Mouse (Mus musculus): ENCODE measurements around the gene Agap2. TPM values are rescaled to one million over a fixed set of nuclear protein-coding genes. Genes with fewer than 3 reads are reported as not detected.

Gene Agap2
- polyA plus RNA-seq, 1 experiment from 2014 or later: 0.05 TPM

GRCm38 (mm10) chr10:127042468-127043115 is 32.5 kb upstream of the Agap2 start:
- peak; percentile 5; the same call in 1 of the 2 replicates for ATAC-seq
- peaks cover 7% of the 10 kb centered on the region; the same call in 1 of the 2 replicates for H3K4me1 ChIP-seq (ENCODE audit: control insufficient read depth, insufficient read depth, low read length)
- 0 out of 2 replicates have a peak, but pooled peaks cover 3% of the 10 kb centered on the region for H3K36me3 ChIP-seq (ENCODE audit: control insufficient read depth, insufficient read depth, low read length)
- H3K9ac ChIP-seq (ENCODE audit: low read depth, low read length): peak overlapping the region; percentile 80
- H3K4me3 ChIP-seq (ENCODE audit: low read length): peak overlapping the region; percentile 96
- H3K4me2 ChIP-seq (ENCODE audit: low read depth, low read length): peak overlapping the region; percentile 97
- no peak overlapping the region for H3K27ac ChIP-seq (ENCODE audit: low read length)
- peaks cover 3% of the 10 kb centered on the region for H3K27me3 ChIP-seq (replicated peaks; ENCODE audit: control insufficient read depth, insufficient read depth, low read length)
- WGBS: 16% methylated on average over 5 of the region's 5 CpGs
- no peaks in the 10 kb centered on the region for H3K9me3 ChIP-seq (ENCODE audit: control insufficient read depth, low read length)

DNA sequence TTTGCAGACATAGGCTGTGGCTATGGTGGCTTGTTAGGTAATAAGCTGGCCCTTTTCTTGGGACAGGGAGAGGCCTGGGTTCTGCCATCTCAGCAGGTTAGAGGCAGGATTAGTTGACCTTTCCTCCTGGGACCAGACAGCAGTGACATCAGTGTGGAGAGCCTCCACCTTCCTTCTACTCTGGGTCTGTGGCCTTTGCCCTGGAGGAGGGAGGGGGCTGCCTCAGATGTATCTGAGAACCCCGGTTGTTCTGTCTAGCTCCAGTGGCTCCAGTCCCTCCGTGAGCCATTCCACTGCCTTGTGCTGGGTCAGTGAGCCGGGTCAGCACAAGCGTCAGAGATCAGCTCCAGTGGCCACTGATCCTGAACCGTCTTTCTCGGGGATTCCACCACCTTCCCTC is 31.9 kb upstream of the Agap2 start:
- H3K4me2 ChIP-seq (ENCODE audit: low read depth, low read length): no peak overlapping the region
- H3K27ac ChIP-seq (ENCODE audit: low read length): no peak overlapping the region
- no peak overlapping the region for H3K4me3 ChIP-seq (ENCODE audit: low read length)
- H3K9me3 ChIP-seq (ENCODE audit: control insufficient read depth, low read length): no peaks in the 10 kb centered on the region
- 92% methylated on average over 6 of the region's 6 CpGs for WGBS
- H3K4me1 ChIP-seq (ENCODE audit: control insufficient read depth, insufficient read depth, low read length): peaks cover 7% of the 10 kb centered on the region; the same call in 1 of the 2 replicates
- no peak overlapping the region for H3K9ac ChIP-seq (ENCODE audit: low read depth, low read length)
- 0 out of 2 replicates have a peak, but pooled peaks cover 3% of the 10 kb centered on the region for H3K36me3 ChIP-seq (ENCODE audit: control insufficient read depth, insufficient read depth, low read length)
- ATAC-seq: no peak
- H3K27me3 ChIP-seq (replicated peaks; ENCODE audit: control insufficient read depth, insufficient read depth, low read length): peaks cover 9% of the 10 kb centered on the region

DNA sequence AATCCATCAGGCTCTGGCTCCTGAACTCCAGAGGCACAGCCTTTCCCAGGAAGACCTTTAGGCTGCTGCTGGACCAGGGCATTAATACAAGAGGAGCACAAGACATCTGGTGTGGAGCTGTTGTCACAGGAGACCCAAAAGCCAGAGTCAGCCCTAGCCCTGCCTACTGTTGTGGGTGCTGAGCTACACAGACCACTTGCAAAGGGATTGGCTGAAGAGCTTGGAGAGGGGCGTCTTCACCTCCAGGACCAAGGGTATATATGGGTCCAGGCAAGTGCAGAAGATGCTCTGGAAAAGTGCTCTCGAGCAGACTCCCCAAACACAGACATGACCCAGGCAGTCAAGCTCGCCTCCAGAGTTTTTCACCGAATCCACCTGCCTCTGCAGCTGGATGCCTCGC is 27.1 kb upstream of the Agap2 start, which contains the start of gene Cyp27b1:
Gene Cyp27b1, plus strand, starts transcription at position 297 of the 400 bp plus-strand sequence.
- Histone ChIP-seq H3K4me3 (ENCODE audit: low read length) (peak within 1 kb of the TSS; percentile 31), H3K36me3 (ENCODE audit: control insufficient read depth, insufficient read depth, low read length) (0 out of 2 replicates have a peak, but pooled peaks cover 3% of the 10 kb centered on the region), H3K27me3 (replicated peaks; ENCODE audit: control insufficient read depth, insufficient read depth, low read length) (peaks cover 42% of the 10 kb centered on the region), H3K9me3 (ENCODE audit: control insufficient read depth, low read length) (no peaks in the 10 kb centered on the region), H3K9ac (ENCODE audit: low read depth, low read length) (no peak within 1 kb of the TSS; the same call in 1 of the 2 replicates), H3K4me1 (ENCODE audit: control insufficient read depth, insufficient read depth, low read length) (peaks cover under 1% of the 10 kb centered on the region; the same call in 1 of the 2 replicates), H3K4me2 (ENCODE audit: low read depth, low read length) (peak within 1 kb of the TSS; percentile 41), H3K27ac (ENCODE audit: low read length) (no peak within 1 kb of the TSS)
- no peak for ATAC-seq
- WGBS: 41% methylated on average over 5 of the region's 5 CpGs

DNA sequence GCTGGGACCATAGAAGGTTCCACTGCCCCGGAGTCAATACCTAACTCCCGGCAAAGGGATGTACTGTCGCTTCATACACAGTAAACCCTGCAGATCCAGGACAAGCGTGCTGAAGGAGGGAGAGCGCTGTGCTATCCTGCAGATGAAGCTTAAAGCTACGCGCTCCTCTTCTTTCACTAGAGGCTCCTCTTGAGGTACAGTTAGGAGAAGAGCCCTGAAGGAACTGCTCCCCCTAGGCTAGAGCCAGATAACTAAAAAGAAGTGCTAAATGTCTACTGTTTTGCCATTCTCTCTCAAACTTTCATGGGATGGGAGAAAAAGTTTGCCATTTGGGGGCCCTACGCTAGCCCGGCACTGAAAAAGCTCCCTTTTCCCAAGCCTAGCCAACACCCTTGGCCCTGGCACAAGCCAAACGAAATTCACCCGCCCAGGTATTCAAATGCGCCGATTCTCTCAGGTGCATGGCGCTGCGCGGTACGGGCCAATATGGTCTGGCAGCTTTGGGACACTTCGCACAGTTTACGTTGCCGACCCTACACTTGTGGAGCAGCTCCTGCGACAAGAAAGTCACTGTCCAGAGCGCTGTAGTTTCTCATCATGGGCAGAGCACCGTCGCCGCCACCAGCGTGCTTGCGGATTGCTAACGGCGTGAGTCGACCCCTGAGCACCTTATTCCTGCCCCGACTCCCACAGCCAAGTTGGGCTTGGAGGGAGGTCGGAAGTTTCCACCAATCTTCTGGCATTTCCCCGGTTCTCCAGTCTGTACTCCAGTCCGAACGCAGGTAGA is 26.3 kb upstream of the Agap2 start:
- Histone ChIP-seq H3K4me3 (ENCODE audit: low read length) (peak overlapping the region; percentile 31), H3K27me3 (replicated peaks; ENCODE audit: control insufficient read depth, insufficient read depth, low read length) (peaks cover 42% of the 10 kb centered on the region), H3K9me3 (ENCODE audit: control insufficient read depth, low read length) (no peaks in the 10 kb centered on the region), H3K4me1 (ENCODE audit: control insufficient read depth, insufficient read depth, low read length) (no peaks in the 10 kb centered on the region), H3K4me2 (ENCODE audit: low read depth, low read length) (peak overlapping the region; percentile 41), H3K36me3 (ENCODE audit: control insufficient read depth, insufficient read depth, low read length) (0 out of 2 replicates have a peak, but pooled peaks cover 3% of the 10 kb centered on the region), H3K9ac (ENCODE audit: low read depth, low read length) (no peak overlapping the region; the same call in 1 of the 2 replicates), H3K27ac (ENCODE audit: low read length) (no peak overlapping the region)
- no peak for ATAC-seq
- 4% methylated on average over 35 of the region's 35 CpGs for WGBS

DNA sequence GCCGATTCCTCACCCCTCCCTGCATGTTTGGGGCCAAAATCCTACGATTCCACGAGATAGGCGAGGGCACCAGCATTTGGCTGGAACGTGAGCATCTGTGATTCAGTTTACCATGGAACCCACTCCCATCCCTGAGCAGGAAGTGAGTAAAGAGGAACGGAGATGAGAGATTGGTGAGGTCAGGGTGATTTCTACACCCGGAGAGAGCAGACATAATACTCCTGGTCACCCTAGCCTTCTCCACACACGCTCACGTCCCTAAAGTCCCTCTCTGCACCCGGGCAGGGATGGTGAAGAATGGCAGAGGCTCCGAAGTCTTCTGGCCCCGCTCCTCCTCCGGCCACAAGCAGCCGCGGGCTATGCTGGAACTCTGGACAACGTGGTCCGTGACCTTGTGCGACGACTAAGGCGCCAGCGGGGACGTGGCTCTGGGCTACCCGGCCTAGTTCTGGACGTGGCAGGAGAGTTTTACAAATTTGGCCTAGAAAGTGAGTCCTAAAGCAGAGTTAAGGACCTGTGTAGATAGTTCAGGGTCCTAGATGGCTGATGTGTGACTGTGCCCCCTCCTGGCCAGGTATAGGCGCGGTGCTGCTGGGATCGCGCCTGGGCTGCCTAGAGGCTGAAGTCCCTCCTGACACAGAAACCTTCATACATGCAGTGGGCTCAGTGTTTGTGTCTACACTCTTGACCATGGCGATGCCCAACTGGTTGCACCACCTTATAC is 25.5 kb upstream of the Agap2 start:
- no peaks in the 10 kb centered on the region for H3K9me3 ChIP-seq (ENCODE audit: control insufficient read depth, low read length)
- 0 out of 2 replicates have a peak, but pooled peaks cover 3% of the 10 kb centered on the region for H3K36me3 ChIP-seq (ENCODE audit: control insufficient read depth, insufficient read depth, low read length)
- H3K4me1 ChIP-seq (ENCODE audit: control insufficient read depth, insufficient read depth, low read length): no peaks in the 10 kb centered on the region
- peak; percentile 69 for ATAC-seq
- 2% methylated on average over 29 of the region's 29 CpGs for WGBS
- 0 out of 2 replicates have a peak overlapping the region, but pooled peaks have one; percentile 3 for H3K9ac ChIP-seq (ENCODE audit: low read depth, low read length)
- H3K4me2 ChIP-seq (ENCODE audit: low read depth, low read length): peak overlapping the region; percentile 41
- peaks cover 42% of the 10 kb centered on the region for H3K27me3 ChIP-seq (replicated peaks; ENCODE audit: control insufficient read depth, insufficient read depth, low read length)
- H3K4me3 ChIP-seq (ENCODE audit: low read length): peak overlapping the region; percentile 31
- H3K27ac ChIP-seq (ENCODE audit: low read length): no peak overlapping the region

GRCm38 (mm10) chr10:127050119-127050474 is 25.0 kb upstream of the Agap2 start:
- Histone ChIP-seq H3K4me2 (ENCODE audit: low read depth, low read length) (peak overlapping the region; percentile 41), H3K4me1 (ENCODE audit: control insufficient read depth, insufficient read depth, low read length) (no peaks in the 10 kb centered on the region), H3K27me3 (replicated peaks; ENCODE audit: control insufficient read depth, insufficient read depth, low read length) (peaks cover 42% of the 10 kb centered on the region), H3K36me3 (ENCODE audit: control insufficient read depth, insufficient read depth, low read length) (no peaks in the 10 kb centered on the region), H3K27ac (ENCODE audit: low read length) (no peak overlapping the region), H3K9me3 (ENCODE audit: control insufficient read depth, low read length) (no peaks in the 10 kb centered on the region), H3K4me3 (ENCODE audit: low read length) (no peak overlapping the region), H3K9ac (ENCODE audit: low read depth, low read length) (0 out of 2 replicates have a peak overlapping the region, but pooled peaks have one; percentile 3)
- WGBS: 19% methylated on average over 10 of the region's 10 CpGs
- peak; percentile 31; the same call in 1 of the 2 replicates for ATAC-seq

DNA sequence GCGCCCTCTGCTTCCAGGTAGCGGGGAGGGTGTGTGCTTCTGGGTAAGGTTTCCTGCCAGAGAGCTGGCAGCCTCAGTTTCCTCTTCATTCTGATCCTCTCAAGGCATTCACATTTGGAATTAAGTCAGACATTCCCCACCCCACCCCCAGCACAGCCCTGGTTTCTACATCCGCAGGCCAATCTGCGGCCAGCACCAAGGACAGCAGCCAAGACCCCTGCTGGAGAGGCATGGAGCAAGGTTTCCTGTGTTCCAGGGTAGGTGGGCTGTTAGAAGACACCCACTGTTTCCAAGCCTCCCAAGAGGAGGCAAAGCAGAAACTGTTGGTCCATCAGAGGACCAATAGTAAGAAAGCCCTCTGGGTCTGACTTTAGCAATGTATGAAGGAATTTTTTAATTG is 20.4 kb upstream of the Agap2 start:
- Histone ChIP-seq H3K9me3 (ENCODE audit: control insufficient read depth, low read length) (no peaks in the 10 kb centered on the region), H3K9ac (ENCODE audit: low read depth, low read length) (no peak overlapping the region), H3K4me1 (ENCODE audit: control insufficient read depth, insufficient read depth, low read length) (peaks cover 11% of the 10 kb centered on the region), H3K27me3 (replicated peaks; ENCODE audit: control insufficient read depth, insufficient read depth, low read length) (peaks cover 20% of the 10 kb centered on the region), H3K4me3 (ENCODE audit: low read length) (no peak overlapping the region), H3K4me2 (ENCODE audit: low read depth, low read length) (no peak overlapping the region), H3K36me3 (ENCODE audit: control insufficient read depth, insufficient read depth, low read length) (no peaks in the 10 kb centered on the region), H3K27ac (ENCODE audit: low read length) (no peak overlapping the region)
- 65% methylated on average over 4 of the region's 4 CpGs for WGBS
- ATAC-seq: no peak

GRCm38 (mm10) chr10:127055406-127055805 is 19.7 kb upstream of the Agap2 start:
- Histone ChIP-seq H3K4me3 (ENCODE audit: low read length) (no peak overlapping the region), H3K27me3 (replicated peaks; ENCODE audit: control insufficient read depth, insufficient read depth, low read length) (peaks cover 12% of the 10 kb centered on the region), H3K4me1 (ENCODE audit: control insufficient read depth, insufficient read depth, low read length) (peaks cover 13% of the 10 kb centered on the region), H3K36me3 (ENCODE audit: control insufficient read depth, insufficient read depth, low read length) (no peaks in the 10 kb centered on the region), H3K9ac (ENCODE audit: low read depth, low read length) (no peak overlapping the region), H3K4me2 (ENCODE audit: low read depth, low read length) (no peak overlapping the region), H3K9me3 (ENCODE audit: control insufficient read depth, low read length) (no peaks in the 10 kb centered on the region), H3K27ac (ENCODE audit: low read length) (no peak overlapping the region)
- 89% methylated on average over 8 of the region's 8 CpGs for WGBS
- no peak for ATAC-seq

GRCm38 (mm10) chr10:127056490-127056889 is 18.6 kb upstream of the Agap2 start:
- no peak overlapping the region for H3K27ac ChIP-seq (ENCODE audit: low read length)
- H3K9me3 ChIP-seq (ENCODE audit: control insufficient read depth, low read length): no peaks in the 10 kb centered on the region
- WGBS: 84% methylated on average over 20 of the region's 20 CpGs
- H3K9ac ChIP-seq (ENCODE audit: low read depth, low read length): no peak overlapping the region
- no peak overlapping the region for H3K4me3 ChIP-seq (ENCODE audit: low read length)
- no peak for ATAC-seq
- H3K27me3 ChIP-seq (replicated peaks; ENCODE audit: control insufficient read depth, insufficient read depth, low read length): peaks cover 4% of the 10 kb centered on the region
- H3K36me3 ChIP-seq (ENCODE audit: control insufficient read depth, insufficient read depth, low read length): no peaks in the 10 kb centered on the region
- H3K4me2 ChIP-seq (ENCODE audit: low read depth, low read length): no peak overlapping the region
- H3K4me1 ChIP-seq (ENCODE audit: control insufficient read depth, insufficient read depth, low read length): peaks cover 16% of the 10 kb centered on the region

All from intestine, embryonic 16.5 days (tissue).